Mouse (Mus musculus): ENCODE measurements around the gene Rbm15.

Rbm15 gene

GRCm38 (mm10) chr3:107333381-107334201 is at the start of gene Rbm15:
Rbm15 (minus strand) TSS chr3:107333673.
- peak; percentile 100 for DNase-seq (ENCODE audit: low read depth, low spot score)

GRCm38 (mm10) chr3:107379422-107379821 is 45.9 kb upstream of the Rbm15 start:
- DNase-seq (ENCODE audit: low read depth, low spot score), result peak; percentile 51

GRCm38 (mm10) chr3:107378626-107379025 is 45.2 kb upstream of the Rbm15 start:
- no peak for DNase-seq (ENCODE audit: low read depth, low spot score)

GRCm38 (mm10) chr3:107374948-107375664 is 41.6 kb upstream of the Rbm15 start:
- DNase-seq (ENCODE audit: low read depth, low spot score), result no peak

DNA sequence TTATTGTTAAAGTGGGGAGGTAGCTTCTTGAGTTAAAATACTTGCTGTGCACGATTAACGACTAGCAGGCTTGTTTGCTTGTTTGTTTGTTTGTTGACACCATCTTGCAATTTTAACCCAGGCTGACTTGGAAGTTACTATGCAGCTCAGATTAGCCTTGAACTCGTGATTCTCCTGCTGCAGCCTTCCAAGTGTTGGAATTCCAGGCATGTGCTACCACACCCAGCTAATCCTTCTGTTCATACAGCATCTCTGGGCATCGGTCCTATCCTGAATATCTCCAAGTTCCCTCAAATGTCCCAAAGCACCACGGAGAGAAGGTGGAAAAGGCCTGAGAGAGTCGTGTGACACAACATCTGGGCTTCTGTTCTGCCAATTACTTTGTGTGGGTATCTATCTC is 35.7 kb upstream of the Rbm15 start:
- no peak for DNase-seq (ENCODE audit: low read depth, low spot score)

GRCm38 (mm10) chr3:107367938-107368599 is 34.6 kb upstream of the Rbm15 start:
- DNase-seq (ENCODE audit: low read depth, low spot score), result no peak

DNA sequence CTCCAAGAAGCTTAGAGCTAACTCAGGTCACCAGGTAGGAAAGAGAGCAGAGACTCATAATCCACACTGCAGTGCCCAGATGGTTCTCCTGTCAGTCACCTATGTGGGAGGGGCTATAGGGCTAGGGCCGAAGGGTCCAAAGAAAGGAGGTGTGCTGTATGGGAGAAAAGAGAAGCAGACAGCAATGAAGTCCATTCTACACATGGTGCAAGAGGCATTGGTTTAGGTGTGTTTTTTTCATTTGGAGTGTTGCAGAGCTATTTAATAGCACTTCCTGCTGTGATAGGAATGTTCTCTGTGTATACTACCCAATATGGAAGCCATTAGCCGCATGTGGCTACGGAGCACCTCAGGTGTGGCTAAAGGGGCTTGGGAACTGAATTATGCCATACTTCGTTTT is 31.9 kb upstream of the Rbm15 start:
- no peak for DNase-seq (ENCODE audit: low read depth, low spot score)

DNA sequence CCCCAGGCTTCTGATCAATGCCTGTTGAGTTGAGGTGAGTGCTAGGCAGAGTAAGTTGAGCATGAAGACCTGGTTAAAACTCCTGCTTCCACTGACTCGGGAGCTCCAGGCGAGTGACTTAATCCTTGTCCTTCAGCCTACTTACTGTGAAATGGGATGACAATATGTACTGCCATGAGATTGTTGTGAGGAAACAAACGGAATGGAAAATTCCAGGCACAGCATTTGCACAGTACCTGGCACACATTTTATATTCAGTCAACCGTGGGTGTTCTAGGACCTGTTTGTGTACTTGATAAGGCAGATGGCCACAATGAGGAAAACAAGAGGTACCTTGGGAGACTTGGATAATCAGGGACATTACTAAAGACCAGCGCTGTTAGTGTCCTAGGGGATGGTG is 29.9 kb upstream of the Rbm15 start:
- DNase-seq (ENCODE audit: low read depth, low spot score), result no peak

DNA sequence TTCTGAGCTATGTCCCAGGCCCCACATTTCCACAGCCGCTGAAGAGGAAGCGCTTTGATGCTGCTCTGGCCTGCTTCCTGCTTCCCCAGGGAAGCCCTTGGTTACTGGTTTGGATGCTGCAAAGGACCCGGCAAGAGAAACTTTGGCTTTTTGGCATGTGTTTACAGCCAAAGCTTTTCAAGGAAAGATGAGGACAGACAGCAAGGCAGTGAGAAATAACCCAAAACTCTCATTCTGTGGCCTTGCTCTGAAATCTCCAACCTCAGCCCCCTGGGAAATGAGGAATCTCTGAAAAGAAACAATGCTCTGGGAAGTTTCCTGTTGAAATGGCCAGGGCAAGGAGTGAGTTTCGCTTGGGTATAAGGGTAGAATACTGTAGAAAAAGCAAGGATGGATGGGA is 26.9 kb upstream of the Rbm15 start:
- DNase-seq (ENCODE audit: low read depth, low spot score), result no peak

DNA sequence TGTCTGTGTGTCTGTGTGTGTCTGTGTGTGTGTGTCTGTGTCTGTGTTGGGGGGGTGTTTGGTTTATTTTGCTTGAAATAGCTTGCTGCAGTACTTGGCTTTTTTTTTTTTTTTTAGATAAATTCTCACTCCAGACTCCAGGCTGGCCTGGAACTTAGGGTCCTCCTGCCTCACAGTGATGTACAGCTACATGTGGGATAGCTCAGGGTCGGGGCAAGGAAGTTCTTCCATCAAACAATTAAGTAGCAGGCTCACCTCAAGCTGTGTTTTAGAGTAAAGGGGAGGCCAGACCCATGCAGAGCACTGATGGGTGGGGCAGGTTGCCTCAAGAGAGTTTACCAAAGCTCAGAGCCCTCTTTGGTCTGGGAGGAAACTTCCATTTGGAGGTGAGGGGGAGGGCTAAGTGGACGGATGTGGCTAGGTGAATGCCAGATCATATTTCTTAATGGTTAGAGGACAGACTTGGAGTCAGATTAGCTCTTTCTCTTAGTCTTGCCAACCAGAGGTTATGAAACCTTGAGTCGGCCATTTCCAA is 24.3 kb upstream of the Rbm15 start:
- DNase-seq (ENCODE audit: low read depth, low spot score), result no peak

- DNase-seq (ENCODE audit: low read depth, low spot score), result peak; percentile 71
Measured at GRCm38 (mm10) chr3:107356964-107357441, 23.5 kb upstream of the Rbm15 start.

DNA sequence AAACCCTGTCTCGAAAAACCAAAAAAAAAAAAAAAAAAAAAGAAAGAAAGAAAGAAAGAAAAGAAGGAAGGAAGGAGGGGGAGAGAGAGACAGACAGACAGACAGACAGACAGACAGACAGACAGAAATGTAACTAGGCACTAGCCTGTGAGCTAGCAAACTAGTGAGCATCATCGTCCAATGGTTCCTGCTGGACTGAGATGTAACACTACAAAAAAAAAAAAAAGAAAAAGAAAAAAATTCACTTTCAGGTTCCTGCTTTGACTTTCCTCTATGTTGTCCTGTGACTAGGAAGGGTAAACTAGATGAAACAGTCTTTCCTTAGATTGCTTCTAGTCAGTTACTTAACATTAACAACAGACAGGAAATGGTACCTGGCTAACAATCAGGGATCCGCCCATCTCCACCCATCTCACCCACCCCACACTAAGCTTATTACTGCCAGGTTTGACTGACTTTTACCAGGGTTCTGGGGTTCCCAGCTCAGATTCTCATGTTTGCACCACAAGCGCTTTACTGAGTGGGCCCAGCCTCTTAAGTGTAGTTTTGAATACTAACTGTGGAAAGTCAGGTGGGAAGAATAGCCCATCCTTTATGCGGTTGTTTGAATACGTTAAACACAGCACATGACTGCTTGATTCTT is 22.3 kb upstream of the Rbm15 start:
- no peak for DNase-seq (ENCODE audit: low read depth, low spot score)

GRCm38 (mm10) chr3:107351706-107352105 is 18.2 kb upstream of the Rbm15 start:
- no peak for DNase-seq (ENCODE audit: low read depth, low spot score)

DNA sequence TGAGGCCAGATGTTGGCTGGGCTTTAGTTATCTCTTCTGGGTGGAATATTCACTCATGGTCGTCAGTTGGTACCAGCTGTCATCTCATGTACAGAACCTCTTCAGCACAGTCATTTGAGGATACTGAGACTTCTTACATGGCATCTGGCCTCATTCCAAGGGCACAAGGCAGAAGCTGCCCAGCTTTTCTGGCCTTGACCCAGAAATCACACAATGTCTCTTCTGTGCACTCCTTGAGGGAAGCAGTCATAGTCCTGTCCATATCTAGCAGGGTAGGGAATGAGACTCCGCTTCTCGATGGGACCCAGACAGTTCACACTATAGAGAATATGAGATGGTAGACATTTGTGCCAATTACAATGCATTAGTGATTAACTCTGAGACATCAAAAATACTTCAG is 15.5 kb upstream of the Rbm15 start:
- no peak for DNase-seq (ENCODE audit: low read depth, low spot score)

DNA sequence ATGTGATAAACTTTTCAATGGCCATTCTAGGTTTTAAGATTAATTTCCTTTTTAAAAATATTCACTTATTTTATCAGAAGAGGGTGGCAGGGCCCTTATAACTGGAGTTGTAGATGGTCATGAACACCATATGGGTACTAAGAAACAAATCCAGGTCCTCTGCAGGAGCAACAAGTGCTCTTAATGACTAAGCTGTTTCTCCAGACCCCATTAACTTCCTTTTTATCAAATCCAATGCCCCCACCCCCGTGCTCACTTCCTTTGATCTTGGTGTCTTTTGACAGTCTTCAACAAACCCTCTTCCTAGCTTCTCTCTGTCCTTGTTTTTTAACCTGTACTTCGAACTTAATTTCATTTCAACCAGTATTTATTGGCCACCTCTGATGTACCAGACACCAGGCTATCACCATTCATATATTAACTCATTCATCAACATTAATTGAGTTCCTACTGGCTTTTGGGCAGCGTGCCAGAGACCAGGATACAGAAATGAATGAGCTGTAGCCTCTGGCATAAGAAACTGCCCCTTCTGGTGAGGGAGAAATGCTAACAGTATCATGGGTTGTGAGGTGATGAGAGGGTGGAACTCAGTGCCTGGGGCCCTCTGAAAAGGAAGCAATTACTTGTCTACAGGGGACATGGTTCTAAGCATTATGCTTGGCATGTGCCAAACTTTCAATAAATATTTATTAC is 11.7 kb upstream of the Rbm15 start:
- DNase-seq (ENCODE audit: low read depth, low spot score), result no peak

DNA sequence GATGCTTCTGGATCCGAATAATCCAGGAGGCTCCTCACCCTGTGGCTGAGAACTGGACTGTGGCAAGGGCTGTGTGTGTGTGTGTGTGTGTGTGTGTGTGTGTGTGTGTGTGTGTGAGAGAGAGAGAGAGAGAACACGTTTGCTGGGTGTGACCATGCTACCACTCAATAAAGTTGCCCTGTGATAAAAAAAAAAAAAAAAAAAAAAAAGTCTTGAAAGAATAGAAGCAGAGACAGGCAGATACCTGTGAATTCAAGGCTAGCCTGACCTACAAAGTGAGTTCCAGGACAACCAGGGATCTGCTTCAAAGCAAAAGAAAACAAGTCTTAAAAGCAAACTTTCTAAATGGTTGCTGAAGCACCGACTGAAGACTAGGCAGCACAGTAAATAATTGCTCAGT is 10.5 kb upstream of the Rbm15 start:
- no peak for DNase-seq (ENCODE audit: low read depth, low spot score)

- no peak for DNase-seq (ENCODE audit: low read depth, low spot score)
Measured at GRCm38 (mm10) chr3:107334202-107334934, 895 bp upstream of the Rbm15 start.

- DNase-seq (ENCODE audit: low read depth, low spot score), result peak; percentile 100
Measured at GRCm38 (mm10) chr3:107332960-107333380, 503 bp downstream of the Rbm15 start.

DNA sequence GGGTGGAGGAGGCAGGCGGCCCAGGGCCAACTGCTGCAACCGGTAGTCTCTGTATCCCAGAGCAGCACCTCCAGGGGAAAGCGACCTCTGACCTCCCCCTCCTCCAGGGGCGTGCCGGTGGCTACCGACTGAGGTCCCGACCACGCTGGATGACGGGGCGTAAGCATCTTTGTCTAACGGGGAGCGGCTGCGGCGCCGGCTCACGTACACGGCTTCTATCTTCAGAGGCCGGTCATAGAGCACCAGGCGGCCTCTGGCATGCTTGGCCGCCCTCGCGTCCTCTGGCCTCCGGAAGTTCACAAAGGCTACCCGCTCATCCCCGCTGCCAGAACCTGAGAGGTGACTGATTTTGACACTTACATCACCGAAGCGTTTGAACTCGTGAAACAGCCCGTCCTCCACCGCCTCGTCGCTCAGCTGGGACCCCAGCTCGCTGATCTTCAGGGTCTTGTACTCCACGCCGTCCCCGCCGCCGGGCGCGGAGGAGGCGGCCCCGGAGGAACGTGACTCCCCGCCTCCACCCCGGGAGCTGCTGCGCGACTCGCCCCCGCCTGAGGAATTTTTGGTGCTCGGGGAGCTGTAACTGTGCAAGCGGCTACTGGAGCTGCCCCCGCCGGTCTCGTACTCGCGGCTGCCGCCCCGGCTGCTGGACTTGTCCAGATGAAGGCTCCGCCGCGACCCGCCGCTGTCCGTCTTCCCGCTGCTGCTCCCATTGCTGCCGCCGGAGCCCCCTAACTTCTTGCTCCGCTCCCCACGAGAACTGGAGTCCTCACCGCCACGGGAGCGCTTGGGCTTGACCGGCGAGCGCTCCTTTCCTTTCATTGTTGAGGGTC is 1.1 kb downstream of the Rbm15 start:
- DNase-seq (ENCODE audit: low read depth, low spot score), result peak; percentile 65

All from CD4-positive helper T cell, adult 2 months (primary cell).